Comparison of ENCODE assay signal across 12 mouse cellular contexts in the genomic region with DNA sequence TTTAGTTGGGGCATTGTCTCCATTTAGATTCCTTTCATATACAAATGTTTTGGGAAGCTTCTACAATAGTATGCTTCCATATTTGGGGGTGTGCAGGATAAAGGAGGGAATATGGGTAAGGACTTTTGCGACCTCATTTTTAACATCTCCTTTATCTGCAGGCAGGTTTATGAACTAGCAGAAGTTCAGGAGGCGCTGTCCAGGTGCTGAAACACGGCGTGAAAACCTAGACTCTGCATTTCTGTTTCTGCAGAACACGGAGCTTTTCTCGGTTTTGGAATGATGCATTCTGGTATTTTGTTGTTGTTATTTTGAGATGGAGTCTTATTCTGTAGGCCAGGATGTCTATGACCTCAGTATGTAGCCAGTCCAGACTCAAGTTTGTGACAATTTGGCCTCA. TPM values are rescaled to one million over a fixed set of nuclear protein-coding genes. Genes with fewer than 3 reads are reported as not detected.
A peak's percentile ranks its signal among the peaks of the same experiment; 100 is the strongest.
DNase-seq lines count a peak whose midpoint lies in the region; ATAC-seq lines count a peak whose summit lies in the region.
"Had no signal": no experiment of that assay in that cellular context is flagged by ENCODE, and none has a peak within 500 bp of the region (broad histone marks: within the 10 kb centered on the region; RNA-seq: fewer than 3 reads in every experiment).

No protein-coding gene starts in this region.

- DNase-seq in kidney, adult 18-20 months = peak; percentile 16
- peak; percentile 51 for DNase-seq in 416B (ENCODE audit: low read depth)
- DNase-seq in adipocyte (ENCODE audit: low spot score) = peak; percentile 52
- peak; percentile 20 for DNase-seq in kidney, postnatal 14 days
- DNase-seq in yolk sac, embryonic 10.5 days (ENCODE audit: low spot score) = no peak
- no peak for DNase-seq in T-cell, adult 2 months (ENCODE audit: low spot score)
- DNase-seq: cerebellum, adult 8-10 months; gastrocnemius, adult 2 months had no signal

- no peak overlapping the region for H3K9ac ChIP-seq in kidney, embryonic 15.5 days
- H3K9ac ChIP-seq in forebrain, embryonic 16.5 days (replicated peaks; ENCODE audit: low read depth, low read length) = no peak overlapping the region
- H3K9ac ChIP-seq: liver, embryonic 14.5 days had no signal

- no peaks in the 10 kb centered on the region for H3K9me3 ChIP-seq in kidney, embryonic 15.5 days (replicated peaks)
- H3K9me3 ChIP-seq in forebrain, embryonic 16.5 days (ENCODE audit: control insufficient read depth, low read length) = no peaks in the 10 kb centered on the region

- ATAC-seq in kidney, embryonic 15.5 days (replicated peaks; ENCODE audit: low FRiP score) = no peak
- no peak for ATAC-seq in forebrain, embryonic 16.5 days
- ATAC-seq: Patski had no signal

- H3K4me2 ChIP-seq in kidney, embryonic 15.5 days = no peak overlapping the region
- H3K4me2 ChIP-seq in forebrain, embryonic 16.5 days (ENCODE audit: low read length) = no peak overlapping the region

- no peaks in the 10 kb centered on the region for H3K4me1 ChIP-seq in kidney, embryonic 15.5 days
- no peaks in the 10 kb centered on the region for H3K4me1 ChIP-seq in forebrain, embryonic 16.5 days (replicated peaks; ENCODE audit: control insufficient read depth, insufficient read depth, low read length)

- WGBS in kidney, embryonic 15.5 days = 23% methylated on average over 6 of the region's 6 CpGs
- WGBS in forebrain, embryonic 16.5 days = 39% methylated on average over 6 of the region's 6 CpGs

- no peak overlapping the region for H3K4me3 ChIP-seq in kidney, embryonic 15.5 days (replicated peaks)
- H3K4me3 ChIP-seq in forebrain, embryonic 16.5 days (replicated peaks; ENCODE audit: low read length) = no peak overlapping the region
- H3K4me3 ChIP-seq: gastrocnemius, adult 2 months had no signal

- no peaks in the 10 kb centered on the region for H3K27me3 ChIP-seq in kidney, embryonic 15.5 days
- H3K27me3 ChIP-seq in forebrain, embryonic 16.5 days (replicated peaks; ENCODE audit: control insufficient read depth, insufficient read depth, low read length) = peaks cover 3% of the 10 kb centered on the region; the same call in 1 of the 2 replicates

- no peaks in the 10 kb centered on the region for H3K36me3 ChIP-seq in kidney, embryonic 15.5 days
- no peaks in the 10 kb centered on the region for H3K36me3 ChIP-seq in forebrain, embryonic 16.5 days (ENCODE audit: control insufficient read depth, insufficient read depth)

- no peak overlapping the region for H3K27ac ChIP-seq in kidney, embryonic 15.5 days
- no peak overlapping the region for H3K27ac ChIP-seq in forebrain, embryonic 16.5 days (ENCODE audit: low read length)
- H3K27ac ChIP-seq: gastrocnemius, adult 2 months; liver, embryonic 14.5 days had no signal

RNA-seq across cellular contexts. Expression of a gene that starts 8.5 kb away (rescaled TPM):
- not detected in 2 replicates for polyA plus RNA-seq in kidney, embryonic 15.5 days (2015; fragmentation: Nextera tagmentation; extraction: Ambion mirVana)
- not detected in 2 replicates for polyA plus RNA-seq in forebrain, embryonic 16.5 days (2015; fragmentation: Nextera tagmentation; extraction: Ambion mirVana)
- polyA plus RNA-seq: liver, embryonic 14.5 days; Patski had no signal

RNA-seq across cellular contexts. Expression of a gene that starts 8.6 kb away (rescaled TPM):
- polyA plus RNA-seq in kidney, embryonic 15.5 days (2015; fragmentation: Nextera tagmentation; extraction: Ambion mirVana) = not detected in 2 replicates
- polyA plus RNA-seq in forebrain, embryonic 16.5 days (2015; fragmentation: Nextera tagmentation; extraction: Ambion mirVana) = not detected in 2 replicates
- polyA plus RNA-seq: liver, embryonic 14.5 days; Patski had no signal

RNA-seq across cellular contexts. Expression of a gene that starts 43.2 kb away (rescaled TPM):
- 0.08 and 0.32 TPM in 2 replicates for polyA plus RNA-seq in kidney, embryonic 15.5 days (2015; fragmentation: Nextera tagmentation; extraction: Ambion mirVana)
- 0.11 and 0.77 TPM in 2 replicates for polyA plus RNA-seq in forebrain, embryonic 16.5 days (2015; fragmentation: Nextera tagmentation; extraction: Ambion mirVana)

RNA-seq across cellular contexts. Expression of a gene that starts 58.0 kb away (rescaled TPM):
- 26.5 and 29.2 TPM in 2 replicates for polyA plus RNA-seq in kidney, embryonic 15.5 days (2015; fragmentation: Nextera tagmentation; extraction: Ambion mirVana)
- 16.6 and 16.8 TPM in 2 replicates for polyA plus RNA-seq in forebrain, embryonic 16.5 days (2015; fragmentation: Nextera tagmentation; extraction: Ambion mirVana)

Comparison
In these comparisons a context has a peak if more than half of its experiments do, and no peak if none do; other contexts are left out.
1. DNase-seq: peak in kidney, adult 18-20 months (single experiment), 416B (single experiment), adipocyte (single experiment) and kidney, postnatal 14 days (single experiment); none in yolk sac, embryonic 10.5 days (single experiment) and T-cell, adult 2 months (single experiment).